Mouse (Mus musculus) liver, adult 2 months (tissue): ENCODE results near the gene St5. TPM values are rescaled to one million over a fixed set of nuclear protein-coding genes. Genes with fewer than 3 reads are reported as not detected.

Experiments
- DNase-seq: peaks from one replicate; pipeline ENCODE4 v3.0.0-alpha.2; 2011; ENCODE audit warnings: low read depth, low spot score; ENCODE audit errors: extremely low read depth
- H3K27ac ChIP-seq: fragments of 200-500 bp; replicated peaks from 2 replicates; pipeline ENCODE4 v1.5.1; 2012; ENCODE audit warnings: low read depth, mild to moderate bottlenecking, control low read depth, inconsistent platforms, low read length; ENCODE audit not compliant: insufficient read depth
- H3K27me3 ChIP-seq: fragments of 200-500 bp; 2 replicates; pipeline ENCODE4 v1.6.1; 2012; ENCODE audit warnings: mild to moderate bottlenecking, moderate library complexity, low read length, inconsistent platforms; ENCODE audit not compliant: control insufficient read depth, insufficient read depth
- H3K36me3 ChIP-seq: fragments of 200-500 bp; 2 replicates; pipeline ENCODE4 v1.6.1; 2012; ENCODE audit warnings: low read length, inconsistent platforms; ENCODE audit not compliant: control insufficient read depth, insufficient read depth
- H3K4me1 ChIP-seq: fragments of 200-500 bp; 2 replicates; pipeline ENCODE4 v1.6.1; 2011; ENCODE audit warnings: low read length; ENCODE audit not compliant: control insufficient read depth, insufficient read depth
- H3K4me3 ChIP-seq: fragments of 200-500 bp; 2 replicates; pipeline ENCODE4 v1.5.1; 2011; ENCODE audit warnings: low read depth, mild to moderate bottlenecking, control low read depth, low read length, moderate library complexity; ENCODE audit not compliant: insufficient read depth
- H3K79me2 ChIP-seq: fragments of 200-500 bp; 2 replicates; pipeline ENCODE4 v1.6.1; 2012; ENCODE audit warnings: inconsistent platforms, mild to moderate bottlenecking, low read length, moderate library complexity; ENCODE audit not compliant: control insufficient read depth, insufficient read depth
- H3K9ac ChIP-seq: fragments of 200-500 bp; 2 replicates; pipeline ENCODE4 v1.6.1; 2012; ENCODE audit warnings: low read depth, mild to moderate bottlenecking, control low read depth, inconsistent platforms, low read length
- CTCF ChIP-seq: fragments of 200-500 bp; IDR thresholded peaks from 2 replicates; pipeline ENCODE4 v1.5.1; 2011; ENCODE audit warnings: low read depth, low read length, control low read depth
- POLR2A ChIP-seq: fragments of 200-500 bp; IDR thresholded peaks from 2 replicates; pipeline ENCODE4 v1.6.1; 2011; ENCODE audit warnings: low read length, control low read depth; ENCODE audit not compliant: insufficient read depth; ENCODE audit errors: extremely low read depth
- WGBS: fragments of 180-500 bp; shearing (Covaris S2); methylation state at CpG from one replicate; pipeline ENCODE4 v1.1.7; 2018; 5-methylcytosine and 5-hydroxymethylcytosine counted together
- polyA plus RNA-seq: library from polyadenylated mRNA; depleted of rRNA; stranded (reverse); fragments of >200 nt; gene quantifications from 2 replicates; pipeline ENCODE4 v1.2.3, GENCODE M21; 2012
- total RNA-seq: library from RNA; depleted of rRNA; stranded (reverse); fragments of >200 nt; gene quantifications from 2 replicates; pipeline ENCODE4 v1.2.3, GENCODE M21; 2014

Gene St5
- total and polyA plus RNA-seq, 2 experiments, result 8.3 to 36.4 TPM

GRCm38 (mm10) chr7:109562154-109562599 lies 141.2 kb downstream of the St5 start:
- peaks cover 45% of the 10 kb centered on the region for H3K4me1 ChIP-seq
- H3K4me3 ChIP-seq, result no peak overlapping the region
- H3K27ac ChIP-seq, result peak overlapping the region; percentile 83
- H3K79me2 ChIP-seq, result peaks cover 15% of the 10 kb centered on the region; the same call in 1 of the 2 replicates
- TF ChIP-seq POLR2A (no peak), CTCF (no peak)
- H3K9ac ChIP-seq, result peak overlapping the region; percentile 48
- WGBS, result 1% methylated on average over 4 of the region's 4 CpGs
- H3K27me3 ChIP-seq, result no peaks in the 10 kb centered on the region
- DNase-seq, result no peak
- H3K36me3 ChIP-seq, result no peaks in the 10 kb centered on the region

GRCm38 (mm10) chr7:109561466-109562153 lies 141.8 kb downstream of the St5 start:
- Histone ChIP-seq H3K36me3 (0 out of 2 replicates have a peak, but pooled peaks cover 2% of the 10 kb centered on the region), H3K27ac (no peak overlapping the region), H3K4me3 (no peak overlapping the region), H3K9ac (no peak overlapping the region), H3K4me1 (peaks cover 44% of the 10 kb centered on the region), H3K79me2 (peaks cover 19% of the 10 kb centered on the region; the same call in 1 of the 2 replicates), H3K27me3 (no peaks in the 10 kb centered on the region)
- 16% methylated on average over 8 of the region's 8 CpGs for WGBS
- no peak for TF ChIP-seq CTCF
- peak; percentile 98 for DNase-seq

GRCm38 (mm10) chr7:109559536-109559935 lies 143.9 kb downstream of the St5 start:
- TF ChIP-seq POLR2A (no peak), CTCF (no peak)
- Histone ChIP-seq H3K36me3 (peaks cover 9% of the 10 kb centered on the region; the same call in 1 of the 2 replicates), H3K27ac (peak overlapping the region; percentile 82), H3K79me2 (peaks cover 9% of the 10 kb centered on the region; the same call in 1 of the 2 replicates), H3K27me3 (no peaks in the 10 kb centered on the region), H3K9ac (no peak overlapping the region; the same call in 1 of the 2 replicates), H3K4me3 (no peak overlapping the region), H3K4me1 (peaks cover 32% of the 10 kb centered on the region)
- peak; percentile 99 for DNase-seq
- WGBS, result 21% methylated on average over 6 of the region's 6 CpGs

- Histone ChIP-seq H3K4me3 (no peak overlapping the region), H3K79me2 (0 out of 2 replicates have a peak, but pooled peaks cover 3% of the 10 kb centered on the region), H3K36me3 (peaks cover 42% of the 10 kb centered on the region), H3K27me3 (no peaks in the 10 kb centered on the region), H3K27ac (no peak overlapping the region), H3K9ac (no peak overlapping the region), H3K4me1 (peaks cover 2% of the 10 kb centered on the region)
- 96% methylated on average over 5 of the region's 5 CpGs for WGBS
- TF ChIP-seq POLR2A, result no peak
- TF ChIP-seq CTCF, result no peak
- no peak for DNase-seq
These were observed 156.7 kb downstream of the St5 start for GRCm38 (mm10) chr7:109546726-109547125.

- Histone ChIP-seq H3K27ac (no peak overlapping the region), H3K4me1 (peaks cover 2% of the 10 kb centered on the region)
- TF ChIP-seq POLR2A, result no peak
- no peak for TF ChIP-seq CTCF
These were observed 157.2 kb downstream of the St5 start for GRCm38 (mm10) chr7:109546186-109546585.

GRCm38 (mm10) chr7:109545255-109545993 lies 158.0 kb downstream of the St5 start:
- no peak for DNase-seq
- 72% methylated on average over 10 of the region's 10 CpGs for WGBS

More at GRCm38 (mm10) chr7:109546186-109546585, 157.2 kb downstream of the St5 start:
- H3K4me3 ChIP-seq, result no peak overlapping the region
- H3K79me2 ChIP-seq, result 0 out of 2 replicates have a peak, but pooled peaks cover 3% of the 10 kb centered on the region
- no peak for DNase-seq
- H3K9ac ChIP-seq, result no peak overlapping the region
- peaks cover 41% of the 10 kb centered on the region for H3K36me3 ChIP-seq
- no peaks in the 10 kb centered on the region for H3K27me3 ChIP-seq
- 96% methylated on average over 2 of the region's 2 CpGs for WGBS

More at GRCm38 (mm10) chr7:109545255-109545993, 158.0 kb downstream of the St5 start:
- Histone ChIP-seq H3K4me1 (no peaks in the 10 kb centered on the region; the same call in 1 of the 2 replicates), H3K27me3 (no peaks in the 10 kb centered on the region), H3K79me2 (0 out of 2 replicates have a peak, but pooled peaks cover 3% of the 10 kb centered on the region), H3K4me3 (no peak overlapping the region), H3K36me3 (peaks cover 42% of the 10 kb centered on the region), H3K9ac (no peak overlapping the region), H3K27ac (no peak overlapping the region)
- TF ChIP-seq POLR2A (no peak), CTCF (no peak)
